Mouse (Mus musculus): Measurements from ENCODE around the gene Dnaaf1. TPM values are rescaled to one million over a fixed set of nuclear protein-coding genes. Genes with fewer than 3 reads are reported as not detected.
A peak's percentile ranks its signal among the peaks of the same experiment; 100 is the strongest.

Gene Dnaaf1
- total and polyA plus RNA-seq, 2 experiments from 2014 or later, result 0.51 to 1.1 TPM

DNA sequence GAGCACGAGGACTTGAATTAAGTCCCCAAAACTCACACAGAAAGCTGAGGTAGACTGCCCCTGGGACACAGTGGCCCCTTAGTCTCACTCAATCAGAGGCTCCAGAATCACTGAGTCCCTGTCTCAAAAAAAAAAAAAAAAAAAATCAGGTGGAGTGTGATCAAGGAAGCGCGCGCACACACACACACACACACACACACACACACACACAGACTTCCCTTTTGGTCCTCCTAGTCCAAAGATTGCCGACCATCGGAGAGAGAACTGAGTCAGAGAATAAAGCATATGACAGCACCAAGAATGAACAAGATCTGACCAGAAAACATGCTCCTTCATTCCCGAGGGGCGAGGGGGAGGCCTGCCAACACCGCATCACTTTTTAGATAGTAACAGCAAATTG, 17.9 kb upstream of the Dnaaf1 start:
- H3K9ac ChIP-seq (replicated peaks; ENCODE audit: low read length, poor library complexity, severe bottlenecking), result peak overlapping the region; percentile 78; the same call in 1 of the 2 replicates
- ATAC-seq (ENCODE audit: low FRiP score) (no peak), DNase-seq (ENCODE audit: low spot score) (no peak)
- H3K4me3 ChIP-seq (ENCODE audit: low read depth, low read length), result peak overlapping the region; percentile 79
- peak overlapping the region; percentile 86 for H3K4me2 ChIP-seq (ENCODE audit: low read depth, low read length, poor library complexity, severe bottlenecking)
- H3K27ac ChIP-seq (ENCODE audit: low read depth, low read length), result no peak overlapping the region
- no peaks in the 10 kb centered on the region for H3K9me3 ChIP-seq (ENCODE audit: low read length)
- H3K36me3 ChIP-seq (ENCODE audit: insufficient read depth, low read length), result peaks cover 9% of the 10 kb centered on the region
- 78% methylated on average over 9 of the region's 9 CpGs for WGBS
- no peaks in the 10 kb centered on the region for H3K27me3 ChIP-seq (ENCODE audit: insufficient read depth, low read length)
- H3K4me1 ChIP-seq (ENCODE audit: insufficient read depth, low read length), result peaks cover 6% of the 10 kb centered on the region; the same call in 1 of the 2 replicates
- TF ChIP-seq CTCF (IDR thresholded peaks at IDR 0.05), result no peak

DNA sequence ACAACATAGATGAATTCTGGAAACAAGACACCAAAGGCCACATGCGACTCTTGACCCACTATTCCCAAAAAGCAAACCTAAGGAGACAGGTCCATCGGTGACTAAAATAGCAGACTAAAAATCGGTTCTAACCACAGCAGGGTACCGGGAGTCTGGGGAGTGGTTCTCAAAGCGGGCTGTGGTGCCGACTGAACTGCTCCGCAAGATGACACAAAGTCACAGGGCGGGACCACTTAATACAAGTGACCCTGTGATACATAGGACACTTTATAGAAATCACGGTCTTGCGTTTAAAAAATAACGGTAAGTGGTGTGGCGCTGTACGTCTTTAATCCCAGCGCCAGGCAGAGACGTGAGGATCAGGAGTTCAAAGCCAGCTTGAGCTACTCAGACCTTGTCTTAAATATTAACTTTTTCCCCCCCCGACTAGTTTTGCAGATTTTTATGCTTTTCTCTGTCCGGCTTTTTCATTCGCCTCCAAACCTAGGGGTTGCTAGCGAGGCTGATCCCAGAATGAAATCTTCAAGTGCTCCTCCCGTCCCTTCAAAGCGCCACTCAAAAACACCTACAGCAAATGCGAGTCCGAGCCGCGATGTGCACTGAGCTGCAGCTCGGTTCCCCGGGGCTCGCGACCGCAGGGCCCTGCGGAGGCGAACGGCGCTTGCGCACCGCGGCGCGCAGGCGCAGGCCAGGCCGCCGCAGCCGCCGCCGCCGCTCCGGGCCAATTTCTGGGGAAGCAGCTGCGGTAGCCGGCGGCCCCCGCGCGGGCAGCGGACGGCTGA, 17.0 kb upstream of the Dnaaf1 start:
- peak overlapping the region; percentile 79 for H3K4me3 ChIP-seq (ENCODE audit: low read depth, low read length)
- peak; percentile 80 for DNase-seq (ENCODE audit: low spot score)
- WGBS, result 1% methylated on average over 51 of the region's 55 CpGs
- peaks cover 6% of the 10 kb centered on the region; the same call in 1 of the 2 replicates for H3K4me1 ChIP-seq (ENCODE audit: insufficient read depth, low read length)
- ATAC-seq (ENCODE audit: low FRiP score), result peak; percentile 91
- H3K27ac ChIP-seq (ENCODE audit: low read depth, low read length), result peak overlapping the region; percentile 93
- no peak for TF ChIP-seq CTCF (IDR thresholded peaks at IDR 0.05)
- peak overlapping the region; percentile 78 for H3K9ac ChIP-seq (replicated peaks; ENCODE audit: low read length, poor library complexity, severe bottlenecking)
- H3K36me3 ChIP-seq (ENCODE audit: insufficient read depth, low read length), result peaks cover 18% of the 10 kb centered on the region
- no peaks in the 10 kb centered on the region for H3K27me3 ChIP-seq (ENCODE audit: insufficient read depth, low read length)
- peak overlapping the region; percentile 86 for H3K4me2 ChIP-seq (ENCODE audit: low read depth, low read length, poor library complexity, severe bottlenecking)
- H3K9me3 ChIP-seq (ENCODE audit: low read length), result no peaks in the 10 kb centered on the region

- no peaks in the 10 kb centered on the region for H3K27me3 ChIP-seq (ENCODE audit: insufficient read depth, low read length)
- peak within 1 kb of the TSS; percentile 93 for H3K27ac ChIP-seq (ENCODE audit: low read depth, low read length)
- peaks cover 6% of the 10 kb centered on the region; the same call in 1 of the 2 replicates for H3K4me1 ChIP-seq (ENCODE audit: insufficient read depth, low read length)
- no peaks in the 10 kb centered on the region for H3K9me3 ChIP-seq (ENCODE audit: low read length)
- TF ChIP-seq CTCF (IDR thresholded peaks at IDR 0.05), result peak; percentile 35
- peaks cover 26% of the 10 kb centered on the region for H3K36me3 ChIP-seq (ENCODE audit: insufficient read depth, low read length)
- H3K9ac ChIP-seq (replicated peaks; ENCODE audit: low read length, poor library complexity, severe bottlenecking), result peak within 1 kb of the TSS; percentile 78
- peak within 1 kb of the TSS; percentile 86 for H3K4me2 ChIP-seq (ENCODE audit: low read depth, low read length, poor library complexity, severe bottlenecking)
- ATAC-seq (ENCODE audit: low FRiP score), result peak; percentile 98
- peak; percentile 97 for DNase-seq (ENCODE audit: low spot score)
- WGBS, result 8% methylated on average over 43 of the region's 63 CpGs
- peak within 1 kb of the TSS; percentile 79 for H3K4me3 ChIP-seq (ENCODE audit: low read depth, low read length)
Measured at GRCm38 (mm10) chr8:119558603-119559401, 16.2 kb upstream of the Dnaaf1 start, which contains the start of gene Mbtps1. Gene Mbtps1, minus strand, starts transcription at chr8:119558735.

DNA sequence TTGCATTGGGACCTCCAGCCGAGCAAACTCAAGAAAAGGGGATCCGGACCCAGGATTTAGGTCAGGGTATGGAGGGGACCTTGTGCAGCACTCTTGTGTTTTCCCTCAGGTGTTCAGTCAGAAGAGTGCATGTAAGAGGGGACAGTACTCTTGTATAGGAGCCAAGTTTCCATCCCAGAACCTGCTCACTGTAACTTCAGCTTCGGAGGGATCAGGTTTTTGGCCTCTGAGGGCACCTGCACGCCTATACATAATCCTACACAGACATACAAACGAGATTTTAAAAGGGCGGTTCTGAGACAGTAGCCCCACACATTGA, 15.7 kb upstream of the Dnaaf1 start:
- 89% methylated on average over 6 of the region's 6 CpGs for WGBS
- TF ChIP-seq CTCF (IDR thresholded peaks at IDR 0.05), result no peak
- Histone ChIP-seq H3K4me1 (ENCODE audit: insufficient read depth, low read length) (peaks cover 6% of the 10 kb centered on the region; the same call in 1 of the 2 replicates), H3K36me3 (ENCODE audit: insufficient read depth, low read length) (peaks cover 31% of the 10 kb centered on the region), H3K27me3 (ENCODE audit: insufficient read depth, low read length) (no peaks in the 10 kb centered on the region), H3K4me2 (ENCODE audit: low read depth, low read length, poor library complexity, severe bottlenecking) (peak overlapping the region; percentile 86; the same call in 1 of the 2 replicates), H3K9ac (replicated peaks; ENCODE audit: low read length, poor library complexity, severe bottlenecking) (peak overlapping the region; percentile 62), H3K27ac (ENCODE audit: low read depth, low read length) (peak overlapping the region; percentile 80; the same call in 1 of the 2 replicates), H3K4me3 (ENCODE audit: low read depth, low read length) (peak overlapping the region; percentile 79; the same call in 1 of the 2 replicates), H3K9me3 (ENCODE audit: low read length) (no peaks in the 10 kb centered on the region)
- ATAC-seq (ENCODE audit: low FRiP score), result no peak
- no peak for DNase-seq (ENCODE audit: low spot score)

GRCm38 (mm10) chr8:119563849-119564251, 11.2 kb upstream of the Dnaaf1 start:
- 94% methylated on average over 14 of the region's 14 CpGs for WGBS
- no peak for ATAC-seq (ENCODE audit: low FRiP score)
- Histone ChIP-seq H3K4me3 (ENCODE audit: low read depth, low read length) (no peak overlapping the region), H3K27ac (ENCODE audit: low read depth, low read length) (no peak overlapping the region), H3K36me3 (ENCODE audit: insufficient read depth, low read length) (peaks cover 61% of the 10 kb centered on the region), H3K27me3 (ENCODE audit: insufficient read depth, low read length) (no peaks in the 10 kb centered on the region), H3K4me2 (ENCODE audit: low read depth, low read length, poor library complexity, severe bottlenecking) (no peak overlapping the region), H3K4me1 (ENCODE audit: insufficient read depth, low read length) (peaks cover 4% of the 10 kb centered on the region; the same call in 1 of the 2 replicates), H3K9ac (replicated peaks; ENCODE audit: low read length, poor library complexity, severe bottlenecking) (no peak overlapping the region), H3K9me3 (ENCODE audit: low read length) (no peaks in the 10 kb centered on the region)
- DNase-seq (ENCODE audit: low spot score), result no peak
- TF ChIP-seq CTCF (IDR thresholded peaks at IDR 0.05), result no peak
